Mouse (Mus musculus) C2C12 (cell line): ENCODE measurements around the gene Asb1. TPM values are rescaled to one million over a fixed set of nuclear protein-coding genes. Genes with fewer than 3 reads are reported as not detected.

Source experiments
- H3K27me3 ChIP-seq: one replicate; pipeline ENCODE4 v1.6.1; 2011; ENCODE audit not compliant: control insufficient read depth, insufficient read depth, insufficient read length
- H3K36me3 ChIP-seq: one replicate; pipeline ENCODE4 v1.6.1; 2011; ENCODE audit not compliant: control insufficient read depth, insufficient read depth
- H3K4me3 ChIP-seq: one replicate; pipeline ENCODE4 v1.5.1; 2011; ENCODE audit warnings: mild to moderate bottlenecking, control low read depth; ENCODE audit not compliant: poor library complexity, insufficient read depth, severe bottlenecking
- H3K79me2 ChIP-seq: one replicate; pipeline ENCODE4 v1.6.1; 2011; ENCODE audit not compliant: control insufficient read depth, insufficient read depth
- H3K79me3 ChIP-seq: one replicate; pipeline ENCODE4 v1.6.1; 2011; ENCODE audit warnings: low read depth, control low read depth
- H3ac ChIP-seq: one replicate; pipeline ENCODE3; 2011; ENCODE audit warnings: low read depth; ENCODE audit not compliant: control insufficient read depth, insufficient read length
- CEBPB ChIP-seq: IDR thresholded peaks from one replicate; pipeline ENCODE4 v1.6.1; 2011; ENCODE audit warnings: low read depth, mild to moderate bottlenecking, control low read depth, moderate library complexity
- CTCF ChIP-seq: IDR thresholded peaks from one replicate; pipeline ENCODE4 v1.5.1; 2011; ENCODE audit not compliant: control insufficient read depth, insufficient read depth, insufficient read length
- FOSL1 ChIP-seq: IDR thresholded peaks from one replicate; pipeline ENCODE4 v1.8.0; 2011; ENCODE audit warnings: mild to moderate bottlenecking, low read length; ENCODE audit not compliant: poor library complexity, insufficient read depth, severe bottlenecking
- MAX ChIP-seq: IDR thresholded peaks from one replicate; pipeline ENCODE4 v1.6.1; 2011; ENCODE audit warnings: mild to moderate bottlenecking, control low read depth
- MYOD1 ChIP-seq: IDR thresholded peaks from one replicate; pipeline ENCODE4 v1.6.1; 2011; ENCODE audit warnings: low read depth; ENCODE audit not compliant: control insufficient read depth, insufficient read length
- MYOG ChIP-seq: IDR thresholded peaks from one replicate; pipeline ENCODE4 v1.6.1; 2011; ENCODE audit not compliant: control insufficient read depth, insufficient read length; ENCODE audit errors: extremely low read depth
- USF1 ChIP-seq: IDR thresholded peaks from one replicate; pipeline ENCODE4 v1.6.1; 2011; ENCODE audit warnings: low read depth, mild to moderate bottlenecking, control low read depth, moderate library complexity
- polyA plus RNA-seq: library from polyadenylated mRNA; unstranded; fragments of >200 nt; fragmentation: generic; extraction: Trizol; gene quantifications from one replicate; pipeline ENCODE4 v1.2.1, GENCODE M21; 2012; ENCODE audit warnings: missing spikeins

The Asb1 gene
- polyA plus RNA-seq, 1 experiment: 12.2 TPM

- H3K79me3 ChIP-seq: no peaks in the 10 kb centered on the region
- no peaks in the 10 kb centered on the region for H3K27me3 ChIP-seq
- no peak overlapping the region for H3ac ChIP-seq
- H3K79me2 ChIP-seq: no peaks in the 10 kb centered on the region
- H3K36me3 ChIP-seq: no peaks in the 10 kb centered on the region
- TF ChIP-seq USF1 (no peak), MYOG (no peak), CEBPB (no peak), MYOD1 (no peak), FOSL1 (no peak), MAX (no peak), CTCF (no peak)
- H3K4me3 ChIP-seq: no peak overlapping the region
These were observed 44.9 kb downstream of the Asb1 start for GRCm38 (mm10) chr1:91584969-91585835.

GRCm38 (mm10) chr1:91589738-91590137, 49.4 kb downstream of the Asb1 start:
- TF ChIP-seq FOSL1: no peak
- TF ChIP-seq CEBPB: no peak
- no peak for TF ChIP-seq MYOD1
- Histone ChIP-seq H3K4me3 (no peak overlapping the region), H3K79me3 (no peaks in the 10 kb centered on the region)

GRCm38 (mm10) chr1:91595521-91596020, 55.2 kb downstream of the Asb1 start:
- no peaks in the 10 kb centered on the region for H3K79me3 ChIP-seq
- H3K4me3 ChIP-seq: no peak overlapping the region
- H3K79me2 ChIP-seq: no peaks in the 10 kb centered on the region
- no peaks in the 10 kb centered on the region for H3K27me3 ChIP-seq
- no peak overlapping the region for H3ac ChIP-seq
- no peaks in the 10 kb centered on the region for H3K36me3 ChIP-seq
- TF ChIP-seq USF1 (no peak), FOSL1 (no peak), MAX (no peak), MYOD1 (no peak), CTCF (no peak), MYOG (no peak), CEBPB (no peak)

More at GRCm38 (mm10) chr1:91589738-91590137, 49.4 kb downstream of the Asb1 start:
- no peak overlapping the region for H3ac ChIP-seq
- no peaks in the 10 kb centered on the region for H3K79me2 ChIP-seq
- no peaks in the 10 kb centered on the region for H3K36me3 ChIP-seq
- H3K27me3 ChIP-seq: no peaks in the 10 kb centered on the region

- Histone ChIP-seq H3ac (no peak overlapping the region), H3K27me3 (no peaks in the 10 kb centered on the region), H3K4me3 (no peak overlapping the region), H3K36me3 (no peaks in the 10 kb centered on the region), H3K79me3 (no peaks in the 10 kb centered on the region), H3K79me2 (no peaks in the 10 kb centered on the region)
- TF ChIP-seq MAX: no peak
- TF ChIP-seq CTCF: no peak
- TF ChIP-seq CEBPB: no peak
These were observed 57.3 kb downstream of the Asb1 start for GRCm38 (mm10) chr1:91597611-91598010.

GRCm38 (mm10) chr1:91600671-91601361, 60.5 kb downstream of the Asb1 start:
- no peaks in the 10 kb centered on the region for H3K36me3 ChIP-seq
- no peaks in the 10 kb centered on the region for H3K79me2 ChIP-seq
- no peak overlapping the region for H3ac ChIP-seq
- H3K4me3 ChIP-seq: no peak overlapping the region
- peak; percentile 49 for TF ChIP-seq CTCF
- no peak for TF ChIP-seq FOSL1
- TF ChIP-seq USF1: no peak
- TF ChIP-seq MAX: peak; percentile 51
- H3K27me3 ChIP-seq: no peaks in the 10 kb centered on the region
- no peaks in the 10 kb centered on the region for H3K79me3 ChIP-seq
